Mouse (Mus musculus): ENCODE results near the gene Iscu.

GRCm38 (mm10) chr5:113731174-113731573 lies 41.4 kb upstream of the Iscu start:
- TF ChIP-seq CTCF (IDR thresholded peaks at IDR 0.05; ENCODE audit: control insufficient read depth, insufficient read depth, insufficient replicate concordance, low read depth, low read length): no peak
- TF ChIP-seq POLR2A (IDR thresholded peaks at IDR 0.05; ENCODE audit: control insufficient read depth, low read depth, low read length): no peak
